Mouse (Mus musculus) kidney, adult 2 months (tissue): ENCODE measurements at regions not wholly inside any gene's neighbourhood (a gene's known extent, or its start where the extent isn't known, plus 50 kb on each side); places are given as distances from the start of the nearest gene placed in this dataset.

ENCODE experiments used
- CTCF ChIP-seq: fragments of 200-500 bp; conservative IDR thresholded peaks from 2 replicates; pipeline ENCODE4 v1.5.1; 2011; ENCODE audit warnings: low read depth, mild to moderate bottlenecking, control low read depth, low read length, moderate library complexity, mixed read lengths; ENCODE audit not compliant: insufficient read depth, insufficient read length
- POLR2A ChIP-seq: fragments of 200-500 bp; IDR thresholded peaks from one replicate; pipeline ENCODE4 v1.6.1; 2011; ENCODE audit warnings: low read depth, low read length, control low read depth

DNA sequence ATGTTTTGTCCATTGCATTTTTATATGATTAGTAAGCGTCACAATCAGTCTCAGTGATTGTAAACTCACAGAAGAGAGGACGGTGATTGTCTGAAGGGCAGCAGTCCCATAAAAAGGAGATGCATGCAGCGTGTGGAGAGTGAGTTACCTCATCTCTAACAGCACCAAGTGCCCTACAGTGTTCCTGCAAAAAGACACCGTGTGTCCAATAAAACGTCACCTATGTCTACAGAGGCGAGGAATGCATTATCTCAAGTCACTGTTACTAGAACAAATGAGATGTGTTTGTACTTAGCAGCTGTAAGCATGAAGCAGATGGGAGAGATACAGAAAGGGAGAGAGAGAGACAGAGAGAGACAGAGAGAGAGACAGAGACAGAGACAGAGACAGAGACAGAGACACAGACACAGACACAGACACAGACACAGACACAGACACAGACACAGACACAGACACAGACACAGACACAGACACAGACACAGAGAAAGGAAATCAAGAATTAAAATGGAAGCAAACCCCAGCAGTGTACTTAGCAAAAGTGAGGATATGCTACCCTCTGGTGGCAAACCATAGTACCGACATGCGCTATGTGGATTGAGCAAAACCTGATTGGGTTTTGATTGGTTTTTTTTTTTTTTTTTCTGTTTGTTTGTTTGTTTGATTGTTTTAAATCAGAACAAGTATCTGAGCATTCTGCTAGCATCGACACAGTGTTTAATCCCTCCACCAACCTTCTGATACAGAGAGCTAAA, 352.9 kb downstream of the Phf14 start:
- peak; percentile 33; the same call in 1 of the 2 replicates for TF ChIP-seq CTCF
- no peak for TF ChIP-seq POLR2A
